Mouse (Mus musculus): ENCODE measurements around the gene Anp32a. TPM values are rescaled to one million over a fixed set of nuclear protein-coding genes. Genes with fewer than 3 reads are reported as not detected.

The Anp32a gene
- total and polyA plus RNA-seq, 3 experiments, result 182 to 516 (median 362) TPM

DNA sequence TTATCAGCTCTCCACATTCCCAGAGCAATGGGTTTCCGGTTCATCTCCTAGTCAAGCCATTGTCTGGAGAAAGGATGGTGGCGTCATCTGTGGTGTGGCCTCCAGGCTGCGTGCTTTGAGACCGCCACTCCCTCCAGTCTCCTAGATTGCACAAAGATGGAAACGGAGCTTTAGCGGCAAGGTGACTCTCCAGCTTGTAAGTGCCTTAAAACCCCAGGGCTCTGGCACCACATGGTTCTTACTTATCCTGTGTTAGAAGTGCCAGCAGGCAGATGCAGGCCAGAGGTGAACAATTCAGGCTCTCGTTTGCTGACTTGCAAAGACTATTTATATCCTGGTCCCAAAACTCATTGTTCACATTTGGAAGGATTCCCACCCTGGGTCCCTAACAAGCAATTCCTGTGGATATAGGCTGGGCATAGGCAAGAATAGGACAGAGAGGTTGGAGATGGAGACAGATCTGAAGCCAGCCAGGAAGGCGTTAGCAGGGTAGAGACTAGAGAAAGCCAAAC is 40.4 kb downstream of the Anp32a start:
- Histone ChIP-seq H3K79me2 (ENCODE audit: control insufficient read depth, insufficient read depth, low read length, poor library complexity) (no peaks in the 10 kb centered on the region), H3K9me3 (replicated peaks; ENCODE audit: insufficient read depth, low read length) (no peaks in the 10 kb centered on the region), H3K27me3 (ENCODE audit: control insufficient read depth in 1 of 2, insufficient read depth in 2 of 2, low read length in 2 of 2) (no peaks in the 10 kb centered on the region), H3K9ac (ENCODE audit: control insufficient read depth, low read depth, low read length, poor library complexity, severe bottlenecking) (no peak overlapping the region), H3K36me3 (ENCODE audit: control insufficient read depth in 1 of 2, insufficient read depth in 2 of 2, low read length in 2 of 2) (peaks cover 2 to 8% of the 10 kb centered on the region in 2 experiments), H3K27ac (ENCODE audit: control insufficient read depth, low read depth, low read length) (no peak overlapping the region), H3K4me3 (ENCODE audit: control insufficient read depth in 1 of 2, insufficient read depth in 1 of 2, low read depth in 2 of 2, low read length in 2 of 2) (no peak overlapping the region), H3K4me1 (ENCODE audit: control insufficient read depth in 1 of 2, insufficient read depth in 2 of 2, low read length in 2 of 2) (peaks cover 7 to 9% of the 10 kb centered on the region in 2 experiments)
- no peak for DNase-seq (ENCODE audit: low read depth, low spot score)
- TF ChIP-seq MAX (IDR thresholded peaks at IDR 0.05; ENCODE audit: low read length), result no peak
- no peak for TF ChIP-seq MYB (IDR thresholded peaks at IDR 0.05; ENCODE audit: low read depth, low read length)
- TF ChIP-seq USF1 (IDR thresholded peaks at IDR 0.05; ENCODE audit: low read depth, low read length), result no peak
- no peak for TF ChIP-seq TBP (IDR thresholded peaks at IDR 0.05; ENCODE audit: low read depth, low read length)
- TF ChIP-seq RAD21 (IDR thresholded peaks at IDR 0.05; ENCODE audit: low read depth, low read length), result no peak
- TF ChIP-seq MAFK (IDR thresholded peaks at IDR 0.05; ENCODE audit: borderline replicate concordance, low read depth, low read length), result no peak
- TF ChIP-seq CTCF (IDR thresholded peaks at IDR 0.05 in 2 of 3, conservative IDR thresholded peaks at IDR 0.05 in 1 of 3; ENCODE audit: control insufficient read depth in 1 of 3, insufficient read depth in 1 of 3, low read depth in 2 of 3, low read length in 3 of 3, poor library complexity in 1 of 3, severe bottlenecking in 1 of 3), result no peak
- no peak for TF ChIP-seq BHLHE40 (IDR thresholded peaks at IDR 0.05; ENCODE audit: borderline replicate concordance, low read depth, low read length)
- TF ChIP-seq POLR2AphosphoS5 (IDR thresholded peaks at IDR 0.05; ENCODE audit: borderline replicate concordance, low read depth, low read length), result no peak
- no peak for TF ChIP-seq ZC3H11A (IDR thresholded peaks at IDR 0.05; ENCODE audit: low read depth, low read length)

DNA sequence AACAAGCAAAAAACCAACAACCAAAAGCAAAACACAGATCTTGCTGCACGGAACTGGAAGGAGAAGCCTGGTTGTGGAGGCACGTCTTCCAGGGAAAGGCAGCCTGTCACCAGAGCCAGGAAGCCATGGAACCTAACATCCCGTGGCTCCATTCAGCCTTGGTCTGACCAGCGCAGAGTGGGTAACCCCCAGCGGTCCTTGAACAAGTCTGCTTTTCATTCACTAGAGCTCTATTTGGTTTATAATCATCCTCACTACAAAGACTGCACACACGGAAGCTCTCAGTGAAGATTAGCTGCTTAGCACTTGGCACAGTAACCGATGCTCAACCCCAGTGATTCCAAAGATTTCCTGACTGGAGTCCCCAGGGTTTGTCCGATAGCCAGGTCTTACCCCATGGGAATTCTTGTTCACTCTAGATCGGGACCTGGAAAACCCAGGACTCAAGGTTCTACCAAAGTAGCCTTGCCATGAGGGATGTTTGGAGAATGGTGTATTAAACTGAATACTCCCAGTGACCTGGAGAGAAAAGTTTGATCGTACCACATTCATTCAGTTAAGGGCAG is 41.5 kb downstream of the Anp32a start:
- peaks cover 0 to 8% of the 10 kb centered on the region in 2 experiments for H3K36me3 ChIP-seq (ENCODE audit: control insufficient read depth in 1 of 2, insufficient read depth in 2 of 2, low read length in 2 of 2)
- TF ChIP-seq MEF2A (IDR thresholded peaks at IDR 0.05; ENCODE audit: extremely low read depth, insufficient replicate concordance, low read depth, low read length, poor library complexity, severe bottlenecking), result no peak
- TF ChIP-seq TAL1 (IDR thresholded peaks at IDR 0.05; ENCODE audit: low read length), result no peak
- TF ChIP-seq ELF1 (IDR thresholded peaks at IDR 0.05; ENCODE audit: low read depth, low read length), result no peak
- no peak for TF ChIP-seq TBP (IDR thresholded peaks at IDR 0.05; ENCODE audit: low read depth, low read length)
- no peak for TF ChIP-seq BHLHE40 (IDR thresholded peaks at IDR 0.05; ENCODE audit: borderline replicate concordance, low read depth, low read length)
- no peak for TF ChIP-seq ZC3H11A (IDR thresholded peaks at IDR 0.05; ENCODE audit: low read depth, low read length)
- TF ChIP-seq JUND (IDR thresholded peaks at IDR 0.05; ENCODE audit: low read depth, low read length), result no peak
- no peak for TF ChIP-seq TCF12 (IDR thresholded peaks at IDR 0.05; ENCODE audit: low read depth, low read length)
- no peak for TF ChIP-seq GABPA (IDR thresholded peaks at IDR 0.05; ENCODE audit: low read depth, low read length)
- no peak for TF ChIP-seq E2F4 (IDR thresholded peaks at IDR 0.05; ENCODE audit: borderline replicate concordance, low read depth, low read length)
- no peak for TF ChIP-seq ZMIZ1 (IDR thresholded peaks at IDR 0.05; ENCODE audit: low read depth, low read length)
- TF ChIP-seq RAD21 (IDR thresholded peaks at IDR 0.05; ENCODE audit: low read depth, low read length), result no peak
- TF ChIP-seq HCFC1 (IDR thresholded peaks at IDR 0.05; ENCODE audit: low read depth, low read length), result no peak
- TF ChIP-seq MAZ (IDR thresholded peaks at IDR 0.05; ENCODE audit: low read depth, low read length), result no peak
- H3K9ac ChIP-seq (ENCODE audit: control insufficient read depth, low read depth, low read length, poor library complexity, severe bottlenecking), result no peak overlapping the region
- H3K79me2 ChIP-seq (ENCODE audit: control insufficient read depth, insufficient read depth, low read length, poor library complexity), result no peaks in the 10 kb centered on the region
- H3K27ac ChIP-seq (ENCODE audit: control insufficient read depth, low read depth, low read length), result no peak overlapping the region
- H3K27me3 ChIP-seq (ENCODE audit: control insufficient read depth in 1 of 2, insufficient read depth in 2 of 2, low read length in 2 of 2), result no peaks in the 10 kb centered on the region
- H3K4me3 ChIP-seq (ENCODE audit: control insufficient read depth in 1 of 2, insufficient read depth in 1 of 2, low read depth in 2 of 2, low read length in 2 of 2), result no peak overlapping the region
- no peaks in the 10 kb centered on the region for H3K9me3 ChIP-seq (replicated peaks; ENCODE audit: insufficient read depth, low read length)
- no peak for DNase-seq (ENCODE audit: low read depth, low spot score)
- peaks cover 7 to 9% of the 10 kb centered on the region in 2 experiments for H3K4me1 ChIP-seq (ENCODE audit: control insufficient read depth in 1 of 2, insufficient read depth in 2 of 2, low read length in 2 of 2)

All from MEL (cell line).